Mouse (Mus musculus) liver, embryonic 12.5 days (tissue): Measurements from ENCODE around the gene Ggt6. TPM values are rescaled to one million over a fixed set of nuclear protein-coding genes. Genes with fewer than 3 reads are reported as not detected.

Experiments
- ATAC-seq: fragments of 200-750 bp; cut with Nextera tagmentation; 2 replicates; pipeline ENCODE4 v1.8.0; 2017; ENCODE audit warnings: moderate number of reproducible peaks, mild to moderate bottlenecking, moderate library complexity
- H3K27ac ChIP-seq: fragments of 300-500 bp; sonication (generic); 2 replicates; pipeline ENCODE4 v1.5.1; 2016; ENCODE audit warnings: mild to moderate bottlenecking
- H3K27me3 ChIP-seq: fragments of 300-500 bp; sonication (generic); replicated peaks from 2 replicates; pipeline ENCODE4 v1.6.1; 2016; ENCODE audit warnings: mild to moderate bottlenecking, moderate library complexity
- H3K36me3 ChIP-seq: fragments of 300-500 bp; sonication (generic); 2 replicates; pipeline ENCODE4 v1.6.1; 2016; ENCODE audit warnings: mild to moderate bottlenecking, moderate library complexity
- H3K4me1 ChIP-seq: fragments of 300-500 bp; sonication (generic); 2 replicates; pipeline ENCODE4 v1.6.1; 2016
- H3K4me2 ChIP-seq: fragments of 300-500 bp; sonication (generic); 2 replicates; pipeline ENCODE4 v1.6.1; 2016; ENCODE audit warnings: mild to moderate bottlenecking, moderate library complexity
- H3K4me3 ChIP-seq: fragments of 300-500 bp; sonication (generic); 2 replicates; pipeline ENCODE4 v1.5.1; 2016; ENCODE audit warnings: mild to moderate bottlenecking, moderate library complexity
- H3K9ac ChIP-seq: fragments of 300-500 bp; sonication (generic); 2 replicates; pipeline ENCODE4 v1.6.1; 2016; ENCODE audit warnings: mild to moderate bottlenecking, moderate library complexity
- H3K9me3 ChIP-seq: fragments of 300-500 bp; sonication (generic); replicated peaks from 2 replicates; pipeline ENCODE4 v1.6.1; 2016; ENCODE audit warnings: mild to moderate bottlenecking, moderate library complexity
- WGBS: fragments of 180-500 bp; shearing (Covaris S2); methylation state at CpG from one replicate; pipeline ENCODE4 v1.1.7; 2016; ENCODE audit not compliant: insufficient replicate concordance; 5-methylcytosine and 5-hydroxymethylcytosine counted together
- polyA plus RNA-seq: library from polyadenylated mRNA; unstranded; fragments of >200 nt; fragmentation: Nextera tagmentation; extraction: Ambion mirVana; gene quantifications from 2 replicates; pipeline ENCODE4 v1.2.1, GENCODE M21; 2016

Ggt6 gene
- polyA plus RNA-seq, 1 experiment from 2014 or later, result not detected

DNA sequence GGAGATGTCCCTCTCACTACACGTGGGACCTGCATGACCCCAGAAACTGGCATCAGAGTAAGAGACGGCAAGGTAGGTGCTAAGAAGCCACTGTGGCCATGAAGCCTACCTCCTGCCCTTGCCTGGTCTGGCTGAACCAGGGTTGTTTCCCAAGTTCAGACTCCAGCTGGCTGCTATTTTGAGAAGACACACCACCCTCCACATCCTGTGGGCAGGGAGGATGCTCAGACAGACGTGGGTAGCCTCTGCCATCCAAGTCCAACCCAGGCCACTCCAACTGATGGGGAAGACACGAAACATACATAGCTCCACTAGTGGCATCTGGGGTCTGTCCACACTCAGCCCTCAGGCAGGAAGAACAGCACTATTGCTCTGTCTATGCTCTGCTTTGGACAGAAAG, 34.7 kb downstream of the Ggt6 start:
- no peaks in the 10 kb centered on the region for H3K27me3 ChIP-seq
- H3K9ac ChIP-seq, result no peak overlapping the region
- H3K4me2 ChIP-seq, result no peak overlapping the region
- peaks cover 21% of the 10 kb centered on the region for H3K36me3 ChIP-seq
- WGBS, result 47% methylated on average over 4 of the region's 4 CpGs
- ATAC-seq, result no peak
- H3K4me3 ChIP-seq, result no peak overlapping the region
- peaks cover 96% of the 10 kb centered on the region for H3K4me1 ChIP-seq
- peak overlapping the region; percentile 15 for H3K27ac ChIP-seq
- H3K9me3 ChIP-seq, result no peaks in the 10 kb centered on the region

GRCm38 (mm10) chr11:72471381-72471780, 36.1 kb downstream of the Ggt6 start:
- H3K4me1 ChIP-seq, result peaks cover 96% of the 10 kb centered on the region
- WGBS, result 85% methylated on average over 6 of the region's 6 CpGs
- no peak overlapping the region for H3K9ac ChIP-seq
- no peaks in the 10 kb centered on the region for H3K27me3 ChIP-seq
- H3K9me3 ChIP-seq, result no peaks in the 10 kb centered on the region
- H3K4me2 ChIP-seq, result no peak overlapping the region
- H3K27ac ChIP-seq, result 0 out of 2 replicates have a peak overlapping the region, but pooled peaks have one; percentile 10
- no peak overlapping the region for H3K4me3 ChIP-seq
- ATAC-seq, result no peak
- H3K36me3 ChIP-seq, result peaks cover 15% of the 10 kb centered on the region

- H3K36me3 ChIP-seq, result peaks cover 15% of the 10 kb centered on the region
- H3K27ac ChIP-seq, result peak overlapping the region; percentile 75; the same call in 1 of the 2 replicates
Measured at GRCm38 (mm10) chr11:72473540-72473939, 38.2 kb downstream of the Ggt6 start.

GRCm38 (mm10) chr11:72474926-72475325, 39.6 kb downstream of the Ggt6 start:
- peak overlapping the region; percentile 28; the same call in 1 of the 2 replicates for H3K9ac ChIP-seq
- peak; percentile 46; the same call in 1 of the 2 replicates for ATAC-seq

More at GRCm38 (mm10) chr11:72473540-72473939, 38.2 kb downstream of the Ggt6 start:
- Histone ChIP-seq H3K4me2 (no peak overlapping the region), H3K4me1 (peaks cover 96% of the 10 kb centered on the region), H3K27me3 (no peaks in the 10 kb centered on the region), H3K9ac (no peak overlapping the region), H3K4me3 (no peak overlapping the region), H3K9me3 (no peaks in the 10 kb centered on the region)
- 78% methylated on average over 4 of the region's 4 CpGs for WGBS
- ATAC-seq, result no peak

DNA sequence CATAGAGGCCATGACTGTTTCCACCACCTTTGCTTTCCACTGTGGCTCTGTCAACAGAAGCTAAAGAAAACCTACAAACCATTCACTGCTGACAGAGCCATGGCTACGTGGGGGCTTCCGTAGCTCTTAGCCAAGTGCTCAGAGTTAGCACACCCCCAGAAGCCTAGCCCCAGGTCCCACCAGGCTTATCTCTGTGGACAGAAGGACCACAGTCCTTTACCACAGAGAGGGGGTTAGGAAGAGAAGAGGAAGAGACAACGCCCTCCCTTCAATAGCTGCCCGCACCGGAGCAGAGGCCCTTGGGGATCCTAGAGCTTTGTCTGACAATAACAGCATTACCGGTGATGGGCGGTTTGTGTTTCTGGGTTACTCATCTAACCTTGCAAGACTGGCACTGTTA, 40.1 kb downstream of the Ggt6 start:
- Histone ChIP-seq H3K36me3 (peaks cover 15% of the 10 kb centered on the region), H3K4me3 (peak overlapping the region; percentile 13; the same call in 1 of the 2 replicates), H3K27ac (peak overlapping the region; percentile 75), H3K4me2 (peak overlapping the region; percentile 50), H3K4me1 (peaks cover 96% of the 10 kb centered on the region), H3K27me3 (no peaks in the 10 kb centered on the region), H3K9me3 (no peaks in the 10 kb centered on the region), H3K9ac (peak overlapping the region; percentile 28; the same call in 1 of the 2 replicates)
- peak; percentile 74 for ATAC-seq
- 10% methylated on average over 7 of the region's 7 CpGs for WGBS

More at GRCm38 (mm10) chr11:72474926-72475325, 39.6 kb downstream of the Ggt6 start:
- Histone ChIP-seq H3K27ac (peak overlapping the region; percentile 75), H3K36me3 (peaks cover 15% of the 10 kb centered on the region), H3K9me3 (no peaks in the 10 kb centered on the region), H3K4me3 (no peak overlapping the region), H3K27me3 (no peaks in the 10 kb centered on the region), H3K4me2 (peak overlapping the region; percentile 50), H3K4me1 (peaks cover 96% of the 10 kb centered on the region)
- WGBS, result 31% methylated on average over 3 of the region's 3 CpGs

DNA sequence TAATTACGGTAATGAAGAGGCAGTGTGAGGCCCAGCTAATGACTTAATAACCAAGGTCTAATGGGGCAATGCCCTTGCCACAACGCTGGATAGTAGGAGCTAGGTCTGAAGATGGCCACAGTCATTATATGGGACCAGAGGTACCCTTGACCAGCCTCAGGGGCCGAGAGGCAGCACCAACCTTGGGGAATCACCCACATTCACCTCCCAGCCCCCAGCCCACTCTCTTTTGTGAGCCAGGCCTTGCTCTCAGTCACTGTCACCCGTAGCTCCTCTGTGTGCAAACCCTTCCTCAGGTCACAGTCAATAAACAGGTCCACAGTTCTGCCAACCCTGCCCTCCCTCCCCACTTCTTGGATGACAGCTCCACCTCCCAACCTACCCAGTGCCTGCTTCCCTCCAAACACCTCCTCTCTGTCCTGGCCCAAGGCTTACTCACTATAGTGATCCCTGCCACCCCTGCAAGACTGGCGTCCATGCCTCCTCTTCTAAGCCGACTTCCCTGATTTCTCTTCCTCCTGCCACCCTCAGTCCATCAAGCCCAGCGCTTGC, 40.8 kb downstream of the Ggt6 start:
- Histone ChIP-seq H3K4me2 (peak overlapping the region; percentile 50), H3K27ac (peak overlapping the region; percentile 75), H3K4me1 (peaks cover 97% of the 10 kb centered on the region), H3K9ac (no peak overlapping the region), H3K9me3 (no peaks in the 10 kb centered on the region), H3K27me3 (no peaks in the 10 kb centered on the region), H3K36me3 (peaks cover 15% of the 10 kb centered on the region), H3K4me3 (peak overlapping the region; percentile 13; the same call in 1 of the 2 replicates)
- ATAC-seq, result no peak
- 38% methylated on average over 7 of the region's 7 CpGs for WGBS

DNA sequence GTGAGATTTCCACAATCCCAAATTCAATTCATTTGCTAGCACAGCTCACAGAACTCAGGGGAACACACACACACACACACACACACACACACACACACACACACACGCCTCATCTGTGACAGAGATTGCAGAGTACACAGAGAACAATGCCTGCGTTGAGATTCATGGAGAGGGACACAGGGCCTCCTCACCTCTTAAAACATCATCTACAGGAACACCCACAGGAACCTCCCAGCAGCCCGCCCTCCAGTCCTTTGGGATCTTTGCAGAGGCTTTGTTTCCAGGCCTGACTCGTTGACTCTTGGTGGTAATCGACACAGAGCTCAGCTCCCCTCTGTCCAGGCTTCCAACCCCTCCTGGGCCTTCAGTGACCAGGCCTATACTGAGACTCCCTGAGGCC, 41.9 kb downstream of the Ggt6 start:
- H3K4me2 ChIP-seq, result no peak overlapping the region
- H3K27me3 ChIP-seq, result no peaks in the 10 kb centered on the region
- ATAC-seq, result no peak
- H3K9me3 ChIP-seq, result no peaks in the 10 kb centered on the region
- 31% methylated on average over 5 of the region's 5 CpGs for WGBS
- H3K36me3 ChIP-seq, result peaks cover 15% of the 10 kb centered on the region
- H3K27ac ChIP-seq, result 0 out of 2 replicates have a peak overlapping the region, but pooled peaks have one; percentile 75
- H3K4me3 ChIP-seq, result no peak overlapping the region
- no peak overlapping the region for H3K9ac ChIP-seq
- peaks cover 97% of the 10 kb centered on the region for H3K4me1 ChIP-seq

DNA sequence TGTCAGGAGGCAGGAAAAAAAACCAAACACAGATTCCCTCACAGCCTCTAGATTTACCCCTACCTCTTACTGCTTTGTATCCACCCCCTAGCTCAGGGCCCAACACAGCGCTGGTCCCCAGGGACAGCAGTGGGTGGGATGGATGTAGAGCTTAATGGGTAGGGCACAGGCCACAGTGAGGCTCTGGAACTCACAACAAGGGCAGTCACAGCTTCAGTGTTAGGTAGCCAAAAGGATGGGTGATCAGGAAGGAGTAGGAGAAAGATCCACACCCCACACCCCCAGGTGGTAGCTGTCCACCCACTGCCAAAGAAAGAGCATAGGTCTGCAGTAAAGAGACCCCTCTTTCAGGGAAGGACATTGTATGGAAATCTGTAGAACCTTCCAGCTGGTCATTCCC, 42.3 kb downstream of the Ggt6 start:
- ATAC-seq, result no peak
- Histone ChIP-seq H3K9ac (no peak overlapping the region), H3K27ac (no peak overlapping the region; the same call in 1 of the 2 replicates), H3K9me3 (no peaks in the 10 kb centered on the region), H3K4me2 (no peak overlapping the region), H3K4me1 (peaks cover 97% of the 10 kb centered on the region), H3K36me3 (peaks cover 15% of the 10 kb centered on the region), H3K4me3 (no peak overlapping the region), H3K27me3 (no peaks in the 10 kb centered on the region)
- WGBS, result 79% methylated on average over 1 of the region's 1 CpGs

DNA sequence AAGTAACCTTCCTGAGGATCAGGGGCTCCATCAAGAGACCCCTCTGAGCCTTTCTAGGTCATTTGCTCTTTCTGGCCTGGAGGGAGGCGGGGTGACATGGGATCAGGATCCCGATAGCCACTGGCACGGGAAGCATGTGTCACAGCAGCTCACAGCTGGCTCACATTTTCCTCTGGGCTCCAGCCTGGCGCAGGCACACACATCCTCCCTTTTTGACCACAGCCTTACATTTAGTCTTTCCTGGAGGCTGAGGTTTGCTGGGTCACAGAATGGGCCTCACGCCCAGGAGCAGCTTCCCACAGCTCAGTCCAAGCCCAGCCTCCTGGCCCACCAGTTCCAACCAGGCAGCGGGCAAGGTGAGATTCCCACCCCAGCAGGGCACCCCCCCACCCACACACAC, 42.9 kb downstream of the Ggt6 start:
- Histone ChIP-seq H3K9ac (no peak overlapping the region), H3K9me3 (no peaks in the 10 kb centered on the region), H3K27ac (0 out of 2 replicates have a peak overlapping the region, but pooled peaks have one; percentile 25), H3K4me3 (no peak overlapping the region), H3K4me1 (peaks cover 100% of the 10 kb centered on the region), H3K27me3 (no peaks in the 10 kb centered on the region), H3K36me3 (peaks cover 13% of the 10 kb centered on the region), H3K4me2 (no peak overlapping the region)
- WGBS, result 57% methylated on average over 6 of the region's 6 CpGs
- ATAC-seq, result no peak

GRCm38 (mm10) chr11:72479499-72479898, 44.2 kb downstream of the Ggt6 start:
- peaks cover 99% of the 10 kb centered on the region for H3K4me1 ChIP-seq
- peak overlapping the region; percentile 78 for H3K27ac ChIP-seq
- no peaks in the 10 kb centered on the region for H3K27me3 ChIP-seq
- no peak overlapping the region for H3K4me3 ChIP-seq
- no peak overlapping the region for H3K4me2 ChIP-seq
- H3K9me3 ChIP-seq, result no peaks in the 10 kb centered on the region
- 26% methylated on average over 2 of the region's 2 CpGs for WGBS
- H3K36me3 ChIP-seq, result peaks cover 2% of the 10 kb centered on the region; the same call in 1 of the 2 replicates
- ATAC-seq, result no peak
- H3K9ac ChIP-seq, result no peak overlapping the region

GRCm38 (mm10) chr11:72481313-72481712, 46.0 kb downstream of the Ggt6 start:
- WGBS, result 30% methylated on average over 5 of the region's 5 CpGs
- no peak overlapping the region for H3K4me3 ChIP-seq
- H3K27ac ChIP-seq, result peak overlapping the region; percentile 78
- H3K4me1 ChIP-seq, result peaks cover 99% of the 10 kb centered on the region
- no peaks in the 10 kb centered on the region for H3K9me3 ChIP-seq
- no peak for ATAC-seq
- peak overlapping the region; percentile 43 for H3K4me2 ChIP-seq
- no peaks in the 10 kb centered on the region for H3K27me3 ChIP-seq
- H3K9ac ChIP-seq, result 0 out of 2 replicates have a peak overlapping the region, but pooled peaks have one; percentile 9
- H3K36me3 ChIP-seq, result no peaks in the 10 kb centered on the region

DNA sequence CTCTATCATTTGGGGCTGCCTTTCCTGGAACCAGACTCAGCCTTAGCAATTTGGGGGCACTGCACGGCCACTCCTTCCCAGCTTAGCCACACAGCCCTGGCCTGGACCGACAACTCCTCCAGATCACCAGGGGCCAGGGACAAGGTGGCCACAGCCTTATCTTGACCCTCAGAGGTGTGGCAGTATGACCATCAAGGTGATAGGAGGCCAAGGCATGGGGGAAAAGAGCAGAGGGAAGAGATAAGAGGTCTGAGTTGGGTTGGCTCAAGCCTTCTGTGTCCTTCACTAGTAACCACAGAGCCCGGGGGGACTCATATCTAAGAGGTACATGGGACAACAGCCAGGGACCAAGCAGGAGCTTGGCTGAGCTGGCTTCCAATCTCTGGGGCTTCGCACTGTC, 46.6 kb downstream of the Ggt6 start:
- peak overlapping the region; percentile 33; the same call in 1 of the 2 replicates for H3K9ac ChIP-seq
- H3K4me3 ChIP-seq, result no peak overlapping the region
- 20% methylated on average over 4 of the region's 4 CpGs for WGBS
- no peaks in the 10 kb centered on the region for H3K27me3 ChIP-seq
- ATAC-seq, result peak; percentile 84
- H3K27ac ChIP-seq, result peak overlapping the region; percentile 78
- H3K4me1 ChIP-seq, result peaks cover 99% of the 10 kb centered on the region
- H3K36me3 ChIP-seq, result no peaks in the 10 kb centered on the region
- peak overlapping the region; percentile 43 for H3K4me2 ChIP-seq
- no peaks in the 10 kb centered on the region for H3K9me3 ChIP-seq
